Mouse (Mus musculus) heart, postnatal 0 days (tissue): ENCODE data around the gene Nudt3.

ENCODE experiments used
- CTCF ChIP-seq: IDR thresholded peaks from 2 replicates; pipeline ENCODE4 v1.5.1; 2016; ENCODE audit warnings: antibody characterized with exemption, control low read depth, low read depth
- EP300 ChIP-seq: IDR thresholded peaks from 2 replicates; pipeline ENCODE4 v1.6.1; 2016; ENCODE audit warnings: antibody characterized with exemption, low read depth

- TF ChIP-seq CTCF (peak; percentile 11; the same call in 1 of the 2 replicates), EP300 (no peak)
Observed at GRCm38 (mm10) chr17:27638921-27639332, 15.6 kb upstream of the Nudt3 start.
